Mouse (Mus musculus) splenic B cell, adult 2 months (primary cell): ENCODE measurements around the gene Zfp619.
"Not testable (repeated sequence)": the region's sequence is repeated elsewhere in the genome, so short reads cannot be mapped to it uniquely, and the experiment has no call there.

Source experiments
- DNase-seq: peaks from one replicate; pipeline ENCODE4 v3.0.0-alpha.2; 2011; ENCODE audit warnings: low read depth, low spot score
- H3K27me3 ChIP-seq: 2 replicates; pipeline ENCODE4 v1.6.1; 2012; ENCODE audit warnings: mild to moderate bottlenecking, low read length, moderate library complexity, mixed read lengths; ENCODE audit not compliant: control insufficient read depth, poor library complexity, insufficient read depth, severe bottlenecking
- H3K36me3 ChIP-seq: 2 replicates; pipeline ENCODE4 v1.6.1; 2012; ENCODE audit warnings: mild to moderate bottlenecking, low read length, moderate library complexity, mixed read lengths; ENCODE audit not compliant: control insufficient read depth, poor library complexity, insufficient read depth, severe bottlenecking

Gene Zfp619

GRCm38 (mm10) chr7:39551976-39552891, 34.7 kb downstream of the Zfp619 start:
- DNase-seq: peak; percentile 96
- Histone ChIP-seq H3K27me3 (no peaks in the 10 kb centered on the region), H3K36me3 (no peaks in the 10 kb centered on the region; the same call in 1 of the 2 replicates)

DNA sequence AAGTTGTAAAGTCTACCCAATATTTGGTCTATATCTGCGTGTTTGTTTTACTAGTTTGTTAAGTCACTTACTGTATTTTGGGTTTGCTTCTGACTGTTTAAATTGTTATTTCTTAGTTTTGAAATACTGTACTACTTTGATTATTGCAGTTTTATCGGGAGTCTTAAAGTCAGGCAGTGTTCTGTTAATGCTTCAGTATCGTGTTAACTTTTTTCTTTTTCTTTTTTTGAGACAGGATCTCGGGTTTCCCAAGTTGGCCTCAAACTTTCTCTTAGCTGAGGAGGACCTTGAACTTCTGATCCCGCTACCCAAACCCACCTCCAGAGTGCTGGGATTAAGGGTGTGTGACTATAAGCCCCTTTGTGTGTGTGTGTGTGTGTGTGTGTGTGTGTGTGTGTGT, 35.4 kb downstream of the Zfp619 start:
- peak; percentile 13 for DNase-seq
- Histone ChIP-seq H3K36me3 (no peaks in the 10 kb centered on the region; the same call in 1 of the 2 replicates), H3K27me3 (no peaks in the 10 kb centered on the region)

GRCm38 (mm10) chr7:39553871-39554270, 36.3 kb downstream of the Zfp619 start:
- DNase-seq: peak; percentile 21
- H3K36me3 ChIP-seq: no peaks in the 10 kb centered on the region; the same call in 1 of the 2 replicates
- H3K27me3 ChIP-seq: no peaks in the 10 kb centered on the region

GRCm38 (mm10) chr7:39580066-39580465, 62.5 kb downstream of the Zfp619 start:
- no peak for DNase-seq
- Histone ChIP-seq H3K36me3 (no peaks in the 10 kb centered on the region), H3K27me3 (no peaks in the 10 kb centered on the region)

DNA sequence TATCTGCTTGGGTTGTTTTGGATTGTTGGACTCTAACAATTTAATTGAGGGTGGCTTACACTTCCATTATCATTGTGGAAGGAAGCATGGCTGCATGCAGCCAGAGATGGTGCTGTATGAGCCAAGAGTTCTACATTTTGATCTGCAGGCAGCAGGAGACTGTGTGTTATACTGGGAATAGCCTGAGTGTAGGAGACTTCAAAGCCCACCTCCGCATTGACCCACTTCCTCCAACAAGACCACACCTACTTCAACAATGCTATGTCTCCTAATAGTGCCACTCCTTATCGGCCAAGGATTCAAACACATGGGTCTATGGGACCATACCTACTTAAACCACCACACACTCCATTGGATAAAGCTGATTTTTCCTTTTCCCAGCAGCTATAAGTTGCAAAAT, 63.0 kb downstream of the Zfp619 start:
- DNase-seq: no peak
- Histone ChIP-seq H3K27me3 (no peaks in the 10 kb centered on the region), H3K36me3 (no peaks in the 10 kb centered on the region)

DNA sequence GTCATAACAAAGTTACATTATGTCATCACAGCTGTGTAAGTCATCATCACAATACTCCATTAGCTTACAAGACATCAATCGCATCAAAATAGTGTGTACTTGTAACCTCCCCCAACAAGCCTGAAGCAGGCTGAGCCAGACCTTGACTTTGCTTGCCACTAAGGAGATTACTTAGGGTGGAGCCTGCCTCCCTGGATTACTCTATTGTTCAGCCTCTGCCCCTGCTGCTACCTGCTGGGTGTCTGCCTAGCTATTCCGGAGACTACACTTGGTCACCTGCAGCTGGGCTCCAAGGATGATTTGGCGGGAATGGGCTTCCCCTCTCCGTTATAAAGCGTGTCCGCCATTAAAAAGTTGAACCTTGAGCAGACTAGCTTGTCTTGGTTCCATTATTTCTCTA, 69.3 kb downstream of the Zfp619 start:
- H3K27me3 ChIP-seq, H3K36me3 ChIP-seq, DNase-seq: not testable (repeated sequence)

- DNase-seq: no peak
- H3K36me3 ChIP-seq: no peaks in the 10 kb centered on the region
- H3K27me3 ChIP-seq: no peaks in the 10 kb centered on the region
Measured at GRCm38 (mm10) chr7:39588037-39588436, 70.5 kb downstream of the Zfp619 start.

- H3K36me3 ChIP-seq, H3K27me3 ChIP-seq: not testable (repeated sequence)
- peak; percentile 7 for DNase-seq
Measured at GRCm38 (mm10) chr7:39588471-39589041, 71.0 kb downstream of the Zfp619 start.

GRCm38 (mm10) chr7:39589044-39589443, 71.5 kb downstream of the Zfp619 start:
- not testable (repeated sequence) for H3K27me3 ChIP-seq, DNase-seq, H3K36me3 ChIP-seq
